Mouse (Mus musculus) left cerebral cortex, postnatal 36 days (tissue): ENCODE measurements at regions not wholly inside any gene's neighbourhood (a gene's known extent, or its start where the extent isn't known, plus 50 kb on each side); places are given as distances from the start of the nearest gene placed in this dataset.

Experiments
- DNase-seq, 2 experiments: peaks; one replicate each; pipeline ENCODE4 v3.0.0; 2021 to 2022; ENCODE audit warnings: low spot score in 2 of 2, mixed read lengths in 1 of 2
- intact Hi-C: fragments of 180-260 bp; cut with DNase I; formaldehyde crosslinking; loops from one replicate; pipeline ENCODE4 v1.15.1; 2025

DNA sequence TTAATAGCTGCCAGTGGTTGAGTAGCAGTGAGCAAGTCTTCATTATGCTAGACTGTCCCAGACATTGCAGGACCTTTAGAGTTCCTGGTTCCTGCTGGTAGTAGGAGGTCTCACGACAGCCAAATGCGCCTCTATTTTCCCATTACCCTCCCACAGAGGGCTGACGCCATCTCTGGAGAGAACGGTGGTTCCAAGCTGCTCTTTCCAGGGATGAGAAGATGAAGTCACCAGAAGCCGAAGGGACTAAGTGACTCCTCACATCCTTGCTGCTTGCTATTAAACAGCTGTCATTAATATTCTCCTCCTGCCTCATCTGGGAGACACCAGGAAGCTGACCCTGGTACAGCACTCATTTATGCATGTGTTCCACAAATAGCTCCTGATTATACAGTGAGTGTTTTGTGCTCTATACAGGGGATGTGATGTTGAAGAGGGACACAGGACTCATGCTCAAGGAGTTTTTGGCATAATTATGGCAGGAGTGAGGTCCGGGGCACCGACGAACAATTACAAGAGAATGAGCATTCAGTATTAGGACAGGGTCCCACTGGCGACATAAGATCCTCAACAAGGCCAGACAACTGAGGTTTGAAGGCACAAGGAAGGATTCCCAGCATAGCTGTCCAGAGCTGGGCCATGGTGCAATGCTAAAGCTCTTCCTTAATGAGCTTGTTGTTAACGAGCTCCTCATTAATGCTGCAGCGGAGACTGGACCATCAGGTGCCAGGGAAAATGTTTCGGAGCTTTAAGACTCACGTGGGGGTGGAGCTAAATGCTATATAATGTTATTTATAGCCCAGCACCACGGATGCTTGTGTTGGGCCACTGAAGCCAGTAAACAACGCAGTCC, 145.6 kb downstream of the Kit start:
- no peak for DNase-seq
- intact Hi-C loops = no loop called here

DNA sequence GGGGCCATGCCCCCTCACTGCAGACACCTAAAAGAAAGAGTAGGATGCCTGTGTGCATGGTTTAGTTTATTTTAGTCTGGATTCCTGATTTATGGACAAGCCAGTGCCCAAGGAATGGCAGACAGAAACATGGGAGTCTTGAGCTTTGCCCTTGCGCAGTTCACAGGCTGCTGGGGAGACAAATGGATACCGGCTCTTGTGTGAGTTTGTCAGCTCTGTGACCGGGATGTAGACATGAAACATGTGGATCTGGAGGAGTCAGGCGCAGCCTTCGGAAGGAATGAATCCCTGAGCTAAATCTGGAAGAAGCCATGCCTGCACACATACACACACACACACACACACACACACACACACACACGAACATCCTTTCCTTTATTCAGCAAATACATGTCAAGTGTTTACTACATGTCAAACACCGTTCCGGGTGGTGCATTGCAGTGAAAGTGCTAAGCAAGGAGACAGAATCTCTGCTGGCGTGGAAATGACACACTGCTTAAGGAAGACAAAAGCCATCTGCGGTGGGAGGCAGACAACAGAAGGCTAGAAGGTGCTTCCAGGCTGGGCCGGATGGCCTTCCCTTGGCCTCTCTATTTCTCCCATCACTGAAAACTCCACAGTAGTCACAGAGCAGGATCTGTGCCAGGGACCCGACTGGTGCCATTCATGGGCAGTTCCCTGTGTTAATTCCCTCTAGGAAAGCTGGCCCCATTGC, 144.0 kb downstream of the Kit start:
- intact Hi-C loops = no loop called here
- DNase-seq = no peak
